Comparison of ENCODE assay signal across 22 mouse cellular contexts in the genomic region with DNA sequence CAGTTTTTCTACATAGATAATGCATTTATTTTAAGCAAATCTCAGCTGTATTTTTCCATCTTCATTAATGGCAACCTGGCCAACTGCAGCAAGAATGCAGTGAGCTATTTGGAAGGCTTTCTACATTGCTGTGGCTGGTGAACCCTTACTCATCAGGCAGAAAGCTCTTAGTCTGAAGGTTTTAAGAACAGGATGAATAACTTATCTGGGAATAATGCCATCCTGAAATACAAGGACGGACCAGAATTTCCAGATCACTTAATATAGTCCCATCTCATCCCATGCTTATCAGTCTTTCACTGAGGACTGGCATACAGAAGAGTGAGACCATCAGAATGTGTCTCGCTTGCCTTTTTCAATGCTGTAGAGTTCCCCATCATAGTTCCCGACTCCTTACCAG. TPM values are rescaled to one million over a fixed set of nuclear protein-coding genes. Genes with fewer than 3 reads are reported as not detected.
DNase-seq lines count a peak whose midpoint lies in the region; ATAC-seq and TF ChIP-seq lines count a peak whose summit lies in the region.
"Had no signal": no experiment of that assay in that cellular context is flagged by ENCODE, and none has a peak within 500 bp of the region (broad histone marks: within the 10 kb centered on the region; RNA-seq: fewer than 3 reads in every experiment).

No protein-coding gene starts in this region.

- H3K4me3 ChIP-seq in embryonic fibroblast, embryonic 13.5 days (ENCODE audit: insufficient read depth, low read length), result no peak overlapping the region
- H3K4me3 ChIP-seq: embryonic facial prominence, embryonic 10.5 days; embryonic facial prominence, embryonic 12.5 days; erythroblast, embryonic 14.5 days; forebrain, embryonic 13.5 days; forebrain, embryonic 15.5 days had no signal

- no peak for TF ChIP-seq POLR2A in embryonic fibroblast, embryonic 13.5 days (IDR thresholded peaks at IDR 0.05; ENCODE audit: low read depth, low read length)

- peak; percentile 14 for DNase-seq in adrenal gland, adult 2 months
- no peak for DNase-seq in adrenal gland, postnatal 14 days
- DNase-seq in frontal cortex, postnatal 36 days (ENCODE audit: low spot score in 2 of 2), result no peak
- DNase-seq in lung, postnatal 25 days (ENCODE audit: low spot score), result no peak
- DNase-seq in heart, adult 11 months, result no peak
- DNase-seq: adrenal gland, postnatal 25 days; cerebellum, adult 11-12 months; cerebellum, adult 2 months; cerebellum, adult 9-10 months; cerebellum, postnatal 10 days; cerebellum, postnatal 25 days; forebrain, postnatal 0 days had no signal

- TF ChIP-seq CTCF in embryonic fibroblast, embryonic 13.5 days (IDR thresholded peaks at IDR 0.05; ENCODE audit: borderline replicate concordance, insufficient read depth, low read length), result no peak

- H3K27ac ChIP-seq in embryonic fibroblast, embryonic 13.5 days (ENCODE audit: insufficient read depth, low read length), result peak overlapping the region; percentile 89
- H3K27ac ChIP-seq: embryonic facial prominence, embryonic 10.5 days; embryonic facial prominence, embryonic 12.5 days; forebrain, embryonic 13.5 days; forebrain, embryonic 15.5 days had no signal

- peak; percentile 16; the same call in 1 of the 2 replicates for ATAC-seq in frontal cortex, adult (ENCODE audit: low TSS enrichment)
- ATAC-seq: activated CD4-positive, CD25-positive, alpha-beta regulatory T cell, adult 4 months; forebrain, embryonic 13.5 days; forebrain, embryonic 15.5 days; forebrain, postnatal 0 days; Patski had no signal

- peaks cover 3% of the 10 kb centered on the region; the same call in 1 of the 2 replicates for H3K4me1 ChIP-seq in embryonic fibroblast, embryonic 13.5 days (ENCODE audit: control insufficient read depth, insufficient read depth, low read length)
- H3K4me1 ChIP-seq: embryonic facial prominence, embryonic 10.5 days; embryonic facial prominence, embryonic 12.5 days; forebrain, embryonic 13.5 days; forebrain, embryonic 15.5 days had no signal

RNA-seq across cellular contexts. Expression of a gene that starts 24.3 kb away (rescaled TPM):
- total RNA-seq in adrenal gland, adult 2 months (2021), result 10 to 100 TPM; 21.8 to 32.7 TPM
- polyA plus RNA-seq in adrenal gland, adult 2 months (2012; rRNA removed), result 5.6 and 7.4 TPM in 2 replicates
- 18.7 and 29.5 TPM in 2 replicates for total RNA-seq in adrenal gland, postnatal 14 days (2021)
- polyA plus RNA-seq in embryonic fibroblast, embryonic 13.5 days (2011; ENCODE audit: insufficient read length, low read depth, missing spikeins), result 24.0 and 51.6 TPM in 2 replicates
- total RNA-seq: MEL had no signal
- polyA plus RNA-seq: erythroblast, embryonic 14.5 days had no signal
